Mouse (Mus musculus) lung, postnatal 36 days (tissue): ENCODE data around the gene Map1s.

Experiments used
- DNase-seq: peaks from one replicate; pipeline ENCODE4 v3.0.0; 2022; ENCODE audit warnings: mixed read lengths

Gene Map1s

GRCm38 (mm10) chr8:70900872-70901387, 4.8 kb upstream of the Map1s start:
- no peak for DNase-seq

DNA sequence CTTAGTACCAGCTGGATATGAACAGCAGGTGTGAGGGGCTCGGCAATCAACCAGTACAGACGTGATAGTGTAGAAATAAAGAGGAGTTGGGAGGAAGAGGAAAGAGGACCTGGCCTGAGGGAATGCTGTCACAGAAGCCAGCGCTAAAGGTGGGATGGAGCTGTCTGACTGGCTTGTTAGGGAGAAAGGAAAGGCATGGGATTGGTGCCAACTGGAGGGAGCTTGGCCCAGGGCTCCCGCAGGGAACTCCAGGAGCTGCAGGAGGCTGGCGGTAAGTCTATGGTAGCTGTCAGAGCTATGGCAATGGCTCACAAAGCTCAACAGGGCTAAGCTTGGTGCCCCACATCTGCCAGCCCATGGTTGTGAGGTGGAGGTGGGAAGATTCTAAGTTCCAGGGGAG, 3.5 kb upstream of the Map1s start:
- DNase-seq = peak; percentile 23

DNA sequence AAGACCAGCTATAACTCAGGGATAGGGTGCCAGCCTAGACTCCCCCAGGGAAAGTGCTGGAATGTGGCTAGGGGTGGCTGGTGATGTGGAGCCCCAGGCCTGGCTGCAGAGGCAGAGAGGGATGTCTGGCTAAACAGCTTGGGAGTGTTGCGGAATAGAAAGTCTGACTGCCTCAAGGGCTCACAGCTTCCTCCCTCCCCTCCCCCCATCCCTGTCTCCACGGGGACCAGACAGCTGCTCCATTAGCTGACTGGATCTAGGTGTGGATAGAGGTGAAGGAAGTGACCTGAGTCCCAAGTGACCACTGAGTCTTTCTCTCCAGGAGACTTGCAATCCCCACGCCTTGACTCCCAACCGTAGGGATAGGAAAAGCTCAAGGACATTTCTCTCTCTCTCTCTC, 2.6 kb upstream of the Map1s start:
- DNase-seq = no peak

DNA sequence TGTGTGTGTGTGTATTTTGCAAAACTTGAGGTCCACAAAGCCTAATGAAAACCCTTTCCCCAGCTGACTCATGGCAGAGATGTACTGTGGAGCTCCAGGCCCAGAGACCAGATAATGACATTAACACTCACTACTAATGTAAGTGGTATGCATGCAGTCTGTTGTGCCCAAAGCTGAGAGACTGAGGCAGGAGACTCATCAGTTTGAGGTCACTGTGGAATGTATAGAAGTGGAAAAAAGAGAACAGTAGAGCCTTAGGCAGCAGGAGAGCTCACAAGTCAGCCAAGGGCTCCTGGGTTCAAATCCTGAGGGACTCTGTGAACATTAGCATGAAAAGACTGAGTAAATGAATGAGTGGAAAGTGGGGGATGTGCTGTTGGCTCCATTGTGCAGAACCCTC, 2.1 kb upstream of the Map1s start:
- DNase-seq = no peak

DNA sequence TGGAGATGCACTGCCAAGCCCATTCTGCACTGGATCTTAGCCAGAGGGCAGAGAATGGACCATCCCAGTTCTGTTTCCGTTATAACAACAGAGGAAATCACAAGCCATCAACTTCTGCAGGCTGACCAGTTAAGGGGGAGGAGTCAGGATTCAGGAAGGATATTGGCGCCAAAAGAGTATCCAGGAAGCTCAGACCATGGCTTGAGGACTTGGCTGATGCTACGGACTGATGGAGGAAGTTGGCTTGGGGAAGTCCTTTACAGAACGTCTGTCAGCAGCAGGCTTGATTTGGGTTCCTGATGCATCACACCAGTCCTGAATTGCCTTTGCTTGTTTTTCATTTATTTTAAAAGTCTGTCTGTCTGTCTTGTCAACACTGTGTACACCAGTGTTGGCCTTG, 1.2 kb upstream of the Map1s start:
- peak; percentile 88 for DNase-seq

DNA sequence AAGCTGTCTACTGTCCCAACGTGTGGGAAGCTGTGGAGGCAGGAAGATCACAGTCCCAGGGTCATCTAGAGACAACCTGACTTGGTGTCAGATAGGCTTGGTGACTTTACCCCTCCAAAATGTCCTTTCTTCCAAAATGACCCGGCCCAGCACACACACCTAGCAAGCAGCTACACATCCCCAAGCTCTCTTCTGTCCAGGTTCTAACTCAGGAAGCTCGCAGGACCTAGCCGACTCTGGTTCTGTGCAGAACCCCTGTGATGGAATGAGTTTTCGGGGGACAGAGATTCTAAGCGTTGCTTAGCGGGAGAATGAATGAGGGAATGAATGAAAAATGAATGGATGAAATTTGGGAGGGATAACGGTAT, 285 bp upstream of the Map1s start:
- DNase-seq = no peak

- no peak for DNase-seq
Observed at GRCm38 (mm10) chr8:70907518-70907917, 1.8 kb downstream of the Map1s start.

DNA sequence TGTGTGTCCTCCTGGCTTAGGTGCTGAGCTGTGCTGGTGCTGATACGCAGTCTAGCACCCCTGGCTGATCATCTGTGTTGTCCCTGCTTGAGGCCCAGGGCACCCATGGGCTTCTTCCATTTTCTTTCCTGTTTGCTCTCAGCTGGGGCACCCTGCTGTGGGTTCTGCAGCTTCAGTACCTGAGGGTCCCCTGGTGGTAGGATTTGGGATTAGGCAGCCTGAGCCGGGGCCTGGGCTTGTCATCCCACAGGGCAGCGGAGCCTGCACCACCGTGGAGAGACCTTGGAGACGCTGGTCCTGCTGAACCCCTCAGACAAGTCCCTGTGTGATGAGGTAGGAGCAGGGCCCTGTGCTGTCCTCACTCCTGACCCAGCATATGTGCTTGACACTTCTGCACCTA, 5.9 kb downstream of the Map1s start:
- DNase-seq = no peak

- no peak for DNase-seq
Observed at GRCm38 (mm10) chr8:70912955-70913354, 7.2 kb downstream of the Map1s start.

- no peak for DNase-seq
Observed at GRCm38 (mm10) chr8:70913523-70913922, 7.8 kb downstream of the Map1s start.

- DNase-seq = no peak
Observed at GRCm38 (mm10) chr8:70914704-70915103, 9.0 kb downstream of the Map1s start.

- DNase-seq = no peak
Observed at GRCm38 (mm10) chr8:70920049-70920922, 14.6 kb downstream of the Map1s start.

DNA sequence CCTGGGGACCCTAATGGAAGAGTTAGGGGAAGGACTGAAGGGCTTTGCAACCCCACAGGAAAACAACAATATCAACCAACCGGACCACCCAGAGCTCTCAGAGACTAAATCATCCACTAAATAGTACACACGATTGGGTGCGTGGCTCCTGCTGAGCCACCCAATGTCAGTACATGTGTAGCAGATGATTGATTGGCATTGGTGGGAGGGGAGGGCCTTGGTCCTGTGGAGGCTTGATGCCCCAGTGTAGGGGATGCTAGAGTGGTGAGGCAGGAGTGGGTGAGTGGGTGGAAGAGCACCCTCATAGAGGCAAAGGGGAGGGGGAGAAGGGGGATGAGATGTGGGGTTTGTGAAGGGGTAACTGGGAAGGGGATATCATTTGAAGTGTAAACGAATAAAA, 18.4 kb downstream of the Map1s start:
- no peak for DNase-seq

DNA sequence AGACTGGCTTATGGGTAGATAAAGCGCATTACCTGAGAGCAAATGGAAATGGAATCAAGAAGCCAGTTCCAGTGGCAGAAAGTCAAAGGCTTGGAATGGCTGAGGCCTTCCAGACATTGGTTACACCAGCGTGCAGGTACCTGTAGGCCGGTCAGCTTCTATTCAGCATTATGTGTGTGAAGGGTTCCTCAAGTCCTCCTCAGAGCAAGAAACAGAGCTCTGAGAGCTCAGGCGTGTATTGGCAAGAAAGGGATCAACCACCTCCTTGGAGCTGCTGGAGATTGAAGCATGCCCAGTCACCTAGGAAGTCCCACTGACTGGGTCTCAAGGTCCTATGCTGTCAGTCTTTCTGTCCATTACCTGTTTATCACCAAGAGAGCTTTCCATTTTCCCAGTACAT, 20.0 kb downstream of the Map1s start:
- no peak for DNase-seq

DNA sequence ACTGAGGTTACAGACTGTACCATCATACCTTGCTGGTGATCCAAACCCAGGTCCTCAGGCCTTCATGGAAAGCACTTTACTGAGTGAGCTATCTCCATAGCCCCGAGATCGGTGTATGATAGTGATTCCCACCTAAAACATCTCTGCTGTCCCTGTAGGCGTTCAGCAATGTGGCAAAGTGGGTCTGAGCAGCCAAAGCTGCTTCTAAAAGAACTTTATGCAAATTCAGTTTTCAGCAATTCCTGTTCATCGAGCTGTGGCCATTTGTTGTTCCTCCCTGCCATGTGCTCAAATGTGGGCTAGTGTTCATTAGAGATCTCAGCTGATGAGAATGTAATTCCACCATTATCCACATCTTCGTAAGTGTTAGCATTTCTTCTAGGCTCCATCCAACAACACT, 20.7 kb downstream of the Map1s start:
- no peak for DNase-seq

- DNase-seq = peak; percentile 14
Observed at GRCm38 (mm10) chr8:70928096-70928495, 22.4 kb downstream of the Map1s start.

DNA sequence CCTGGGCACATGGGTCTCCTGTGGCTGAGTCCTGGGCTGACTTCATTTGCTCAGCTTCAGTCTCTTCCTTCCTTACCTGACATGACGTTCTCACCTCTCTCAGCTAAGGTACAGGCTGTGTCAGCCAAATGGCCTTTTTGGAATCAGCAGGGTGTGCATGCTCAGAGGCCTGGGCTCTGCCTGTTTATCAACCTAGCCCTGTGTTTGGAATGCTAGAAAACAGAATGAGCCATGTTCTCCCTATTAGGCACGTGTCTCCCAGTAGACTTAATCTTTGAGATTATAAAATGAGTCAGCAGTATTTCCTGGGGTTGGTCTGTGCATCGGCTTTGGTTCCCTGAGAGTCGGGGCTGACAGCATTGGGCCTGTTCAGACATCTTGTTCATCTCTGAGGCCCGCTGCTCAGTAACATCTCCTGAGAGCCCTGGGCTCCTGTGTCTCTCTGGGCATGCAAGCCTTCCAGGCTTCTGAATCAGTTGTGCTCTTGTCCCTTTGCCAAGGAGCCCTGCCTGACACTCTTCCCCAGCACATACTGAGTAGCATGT, 23.1 kb downstream of the Map1s start:
- no peak for DNase-seq

DNA sequence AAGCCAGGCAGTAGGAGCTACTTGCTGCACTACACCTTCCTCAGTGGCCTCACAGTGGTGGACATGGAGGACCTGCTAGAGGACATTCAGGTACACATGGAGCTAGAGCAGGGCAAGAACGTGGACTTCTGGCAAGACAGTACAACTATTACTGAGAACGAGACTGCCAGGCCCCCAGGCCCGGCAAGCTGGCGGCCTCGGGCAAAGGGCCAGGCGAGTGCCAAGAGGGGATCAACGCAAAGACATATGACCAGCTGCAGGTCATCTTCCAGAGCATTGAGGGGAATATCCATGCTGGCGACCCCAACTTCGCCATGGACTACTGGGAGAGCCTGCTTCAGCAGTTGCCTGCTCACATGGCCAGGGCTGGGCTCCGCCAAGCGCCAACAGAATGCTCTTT, 26.0 kb downstream of the Map1s start:
- no peak for DNase-seq

DNA sequence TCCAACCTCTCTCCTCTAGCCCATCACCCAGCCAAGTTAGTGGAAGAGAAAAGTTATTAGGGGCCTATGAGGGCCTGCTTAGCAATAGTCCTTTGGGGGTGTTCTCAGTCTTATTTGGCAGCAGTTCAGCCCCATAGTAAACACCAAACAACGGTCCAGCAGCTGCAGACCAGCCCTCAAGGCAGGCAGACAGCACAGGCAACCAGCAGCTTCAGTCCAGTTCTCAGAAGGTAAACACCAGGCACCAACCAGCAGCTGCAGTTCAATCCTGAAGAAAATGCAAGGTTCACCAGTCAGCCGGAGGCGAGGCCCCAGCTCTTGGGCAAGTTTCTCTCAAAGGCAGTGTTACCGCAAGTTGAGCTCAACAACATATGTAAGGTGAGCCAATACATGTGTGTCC, 27.3 kb downstream of the Map1s start:
- DNase-seq = no peak

DNA sequence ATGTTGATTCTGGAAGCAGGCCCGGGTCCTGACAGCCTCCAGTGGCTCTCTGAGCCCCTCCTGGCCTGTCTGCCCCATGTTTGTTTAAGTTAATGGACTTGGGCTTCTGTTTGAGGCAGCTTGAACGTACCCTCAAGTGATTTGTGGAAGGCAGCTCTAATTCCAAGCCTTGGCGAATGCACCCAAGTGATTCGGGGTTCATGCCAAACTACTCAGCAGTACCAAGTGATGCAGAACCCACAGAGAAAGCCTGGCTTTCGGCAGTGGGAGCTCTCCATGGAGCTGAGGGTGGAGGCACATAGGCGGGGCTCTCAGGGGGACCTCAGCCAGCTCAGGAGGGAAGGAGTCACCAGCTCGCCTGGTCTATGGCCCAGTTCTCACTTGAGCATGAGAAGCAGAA, 29.1 kb downstream of the Map1s start:
- DNase-seq = no peak

- DNase-seq = no peak
Observed at GRCm38 (mm10) chr8:70937200-70937599, 31.5 kb downstream of the Map1s start.

DNA sequence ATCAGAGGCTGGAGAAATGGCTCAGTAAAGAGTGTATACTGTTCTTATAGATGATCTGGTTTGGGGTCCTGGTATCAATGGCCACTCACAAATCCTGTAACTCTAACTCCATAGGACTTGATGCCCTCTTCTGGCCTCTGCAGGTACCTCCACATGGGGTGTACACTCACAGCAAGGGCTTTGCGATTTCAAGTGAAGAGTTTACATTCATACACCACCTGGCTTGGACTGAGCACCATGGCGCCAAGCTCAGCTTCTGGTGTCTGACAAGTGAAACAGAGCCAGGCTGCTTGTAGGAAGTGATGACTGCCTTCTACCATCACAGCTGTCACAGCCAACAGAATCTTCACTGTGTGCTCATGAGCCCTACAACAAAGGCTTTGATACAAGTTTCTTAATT, 35.7 kb downstream of the Map1s start:
- DNase-seq = no peak

DNA sequence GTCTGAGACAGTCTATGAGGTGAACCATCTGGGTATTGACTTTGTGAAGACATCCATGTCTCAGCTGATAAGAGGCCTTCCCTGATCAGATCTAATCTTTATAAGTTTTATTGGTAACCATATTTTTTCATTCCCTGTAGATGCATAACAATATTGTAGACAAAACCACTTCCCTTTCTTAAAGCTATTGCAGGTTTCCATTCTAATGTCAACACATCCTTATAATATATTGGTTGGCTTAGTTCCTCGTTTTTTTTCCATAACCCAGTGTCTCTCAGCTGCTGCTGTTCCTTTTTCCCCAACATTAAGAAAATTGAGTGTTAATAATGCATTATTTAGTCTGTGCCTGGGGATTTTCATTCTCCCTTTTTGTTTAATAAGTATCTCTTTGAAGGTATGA, 37.5 kb downstream of the Map1s start:
- no peak for DNase-seq

- peak; percentile 31 for DNase-seq
Observed at GRCm38 (mm10) chr8:70949847-70950246, 44.1 kb downstream of the Map1s start.
